27 mouse cellular contexts compared by ENCODE assay signal in the genomic region with DNA sequence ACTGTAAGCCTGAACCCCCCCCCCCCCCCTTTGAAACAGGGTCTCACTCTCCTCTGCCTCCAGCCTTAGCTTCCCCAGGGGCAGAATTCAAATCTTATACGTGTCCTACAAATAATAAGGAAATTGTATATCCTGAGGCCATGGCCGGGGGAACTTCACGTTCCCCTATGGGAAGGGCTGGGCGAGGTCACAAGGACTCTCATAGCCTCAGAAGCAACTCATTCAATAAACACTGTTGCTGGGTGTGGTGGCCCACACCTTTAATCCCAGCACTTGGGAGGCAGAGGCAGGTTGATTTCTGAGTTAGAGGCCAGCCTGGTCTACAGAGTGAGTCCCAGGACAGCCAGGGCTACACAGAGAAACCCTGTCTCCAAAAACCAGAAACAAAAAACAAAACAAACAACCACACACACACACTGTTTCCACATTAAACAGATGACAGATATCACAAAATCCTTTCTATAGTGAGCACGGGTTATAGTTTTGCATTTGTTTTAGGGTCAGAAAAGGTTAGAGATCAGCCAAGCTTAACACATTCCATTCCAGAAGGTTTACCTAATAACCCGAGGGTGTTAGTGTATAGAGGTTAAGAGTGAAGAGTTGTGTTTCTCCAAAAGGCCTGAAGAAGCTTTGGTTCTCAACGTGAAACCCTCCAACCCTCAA. TPM values are rescaled to one million over a fixed set of nuclear protein-coding genes. Genes with fewer than 3 reads are reported as not detected.
A peak's percentile ranks its signal among the peaks of the same experiment; 100 is the strongest.
DNase-seq lines count a peak whose midpoint lies in the region; ATAC-seq and TF ChIP-seq lines count a peak whose summit lies in the region.
"Had no signal": no experiment of that assay in that cellular context is flagged by ENCODE, and none has a peak within 500 bp of the region (broad histone marks: within the 10 kb centered on the region; RNA-seq: fewer than 3 reads in every experiment).

No protein-coding gene starts in this region.

- no peak for TF ChIP-seq EP300 in lung, postnatal 0 days (IDR thresholded peaks at IDR 0.05)

- H3K27ac ChIP-seq in kidney, embryonic 16.5 days (ENCODE audit: low read length), result peak overlapping the region; percentile 44
- H3K27ac ChIP-seq in lung, postnatal 0 days (ENCODE audit: low read length), result no peak overlapping the region
- H3K27ac ChIP-seq: forebrain, embryonic 10.5 days; forebrain, embryonic 13.5 days; gastrocnemius, adult 2 months; hindbrain, embryonic 12.5 days; hindbrain, embryonic 15.5 days had no signal

- H3K9ac ChIP-seq in kidney, embryonic 16.5 days (replicated peaks; ENCODE audit: low read length), result no peak overlapping the region
- H3K9ac ChIP-seq in lung, postnatal 0 days (replicated peaks; ENCODE audit: low read depth), result no peak overlapping the region
- H3K9ac ChIP-seq: forebrain, embryonic 13.5 days; forebrain, postnatal 0 days; hindbrain, embryonic 12.5 days; hindbrain, embryonic 15.5 days had no signal

- ATAC-seq in kidney, embryonic 16.5 days (ENCODE audit: low FRiP score, low TSS enrichment), result peak; percentile 46
- no peak for ATAC-seq in megakaryocyte, adult 5-6 weeks (ENCODE audit: poor library complexity, severe bottlenecking)
- no peak for ATAC-seq in lung, postnatal 0 days
- ATAC-seq: forebrain, embryonic 13.5 days; forebrain, postnatal 0 days had no signal

- H3K4me3 ChIP-seq in kidney, embryonic 16.5 days (ENCODE audit: low read length), result no peak overlapping the region
- H3K4me3 ChIP-seq in E14TG2a.4 (replicated peaks; ENCODE audit: low read length), result 0 out of 2 replicates have a peak overlapping the region, but pooled peaks have one; percentile 35
- no peak overlapping the region for H3K4me3 ChIP-seq in lung, postnatal 0 days (ENCODE audit: low read depth, low read length)
- H3K4me3 ChIP-seq: forebrain, embryonic 10.5 days; forebrain, embryonic 13.5 days; gastrocnemius, adult 2 months; hindbrain, embryonic 12.5 days; hindbrain, embryonic 15.5 days had no signal

- no peaks in the 10 kb centered on the region for H3K27me3 ChIP-seq in kidney, embryonic 16.5 days (ENCODE audit: insufficient read depth, low read length)
- no peaks in the 10 kb centered on the region for H3K27me3 ChIP-seq in E14TG2a.4 (ENCODE audit: insufficient read depth, low read length)
- H3K27me3 ChIP-seq in lung, postnatal 0 days (replicated peaks; ENCODE audit: insufficient read depth, low read length), result no peaks in the 10 kb centered on the region
- H3K27me3 ChIP-seq: CH12.LX; forebrain, embryonic 13.5 days; hindbrain, embryonic 12.5 days; hindbrain, embryonic 15.5 days had no signal

- H3K9me3 ChIP-seq in kidney, embryonic 16.5 days (ENCODE audit: low read length), result peaks cover 2% of the 10 kb centered on the region; the same call in 1 of the 2 replicates
- no peaks in the 10 kb centered on the region for H3K9me3 ChIP-seq in E14TG2a.4 (ENCODE audit: low read length)
- H3K9me3 ChIP-seq in lung, postnatal 0 days (ENCODE audit: low read length), result no peaks in the 10 kb centered on the region
- H3K9me3 ChIP-seq: forebrain, embryonic 10.5 days; forebrain, embryonic 13.5 days; hindbrain, embryonic 12.5 days; hindbrain, embryonic 15.5 days had no signal

- no peak for DNase-seq in kidney, postnatal 4 days
- DNase-seq in ES-CJ7 (ENCODE audit: low read depth, low spot score), result peak; percentile 68
- DNase-seq in ZHBTc4 (ENCODE audit: low read depth, low spot score), result peak; percentile 62
- no peak for DNase-seq in lung, postnatal 0 days (ENCODE audit: low spot score)
- DNase-seq: adrenal gland, postnatal 10 days; B cell, adult 2 months; cerebellum, adult 11 months; cerebellum, adult 2 months; cerebellum, adult 9-11 months; cerebellum, postnatal 36 days; embryo, embryonic 11 days; forebrain, postnatal 0 days; gastrocnemius, adult 2 months; gastrocnemius, postnatal 14 days; heart, adult 11 months had no signal

- TF ChIP-seq CTCF in E14TG2a.4 (conservative IDR thresholded peaks at IDR 0.05; ENCODE audit: low read length), result no peak
- no peak for TF ChIP-seq CTCF in lung, postnatal 0 days (IDR thresholded peaks at IDR 0.05)

- 57% methylated on average over 7 of the region's 7 CpGs for WGBS in kidney, embryonic 16.5 days
- 50% methylated on average over 7 of the region's 7 CpGs for WGBS in lung, postnatal 0 days

- no peaks in the 10 kb centered on the region for H3K36me3 ChIP-seq in kidney, embryonic 16.5 days (ENCODE audit: insufficient read depth, low read length)
- no peaks in the 10 kb centered on the region for H3K36me3 ChIP-seq in E14TG2a.4 (ENCODE audit: insufficient read depth, low read length)
- H3K36me3 ChIP-seq in lung, postnatal 0 days (ENCODE audit: insufficient read depth, low read length), result no peaks in the 10 kb centered on the region
- H3K36me3 ChIP-seq: forebrain, embryonic 10.5 days; hindbrain, embryonic 12.5 days; hindbrain, embryonic 15.5 days had no signal

- no peaks in the 10 kb centered on the region for H3K4me1 ChIP-seq in kidney, embryonic 16.5 days (ENCODE audit: insufficient read depth, low read length)
- peaks cover 74% of the 10 kb centered on the region for H3K4me1 ChIP-seq in E14TG2a.4 (replicated peaks; ENCODE audit: low read depth, low read length)
- H3K4me1 ChIP-seq in lung, postnatal 0 days (ENCODE audit: insufficient read depth, low read depth, low read length), result no peaks in the 10 kb centered on the region
- H3K4me1 ChIP-seq: forebrain, embryonic 13.5 days; hindbrain, embryonic 15.5 days had no signal

- no peak overlapping the region for H3K4me2 ChIP-seq in kidney, embryonic 16.5 days (replicated peaks; ENCODE audit: low read depth, low read length)
- no peak overlapping the region for H3K4me2 ChIP-seq in lung, postnatal 0 days (replicated peaks; ENCODE audit: low read depth, low read length)
- H3K4me2 ChIP-seq: forebrain, embryonic 13.5 days; heart, embryonic 11.5 days; hindbrain, embryonic 12.5 days; hindbrain, embryonic 15.5 days had no signal

RNA-seq across cellular contexts. Expression of gene Ak7, which starts 29.6 kb away (rescaled TPM):
- polyA plus RNA-seq in kidney, embryonic 16.5 days (2015; fragmentation: Nextera tagmentation; extraction: Ambion mirVana), result 1.1 and 1.4 TPM in 2 replicates
- 0.38 TPM in 1 of 2 replicates, not detected in the other for total RNA-seq in megakaryocyte, adult 5-6 weeks (2015)
- total RNA-seq in megakaryocyte, adult 5-6 weeks (2017), result 0.07 TPM in 1 of 2 replicates, not detected in the other
- 3.2 and 5.1 TPM in 2 replicates for polyA plus RNA-seq in lung, postnatal 0 days (2015; fragmentation: Nextera tagmentation; extraction: Ambion mirVana)
- total RNA-seq: gastrocnemius, adult 2 months; gastrocnemius, postnatal 14 days; heart, adult 8-10 months; hematopoietic stem cell, adult 5-6 weeks had no signal
- polyA plus RNA-seq: embryonic facial prominence, embryonic 11.5 days had no signal

RNA-seq across cellular contexts. Expression of gene Papola, which starts 49.1 kb away (rescaled TPM):
- 191 and 197 TPM in 2 replicates for polyA plus RNA-seq in kidney, embryonic 16.5 days (2015; fragmentation: Nextera tagmentation; extraction: Ambion mirVana)
- 218 and 251 TPM in 2 replicates for total RNA-seq in megakaryocyte, adult 5-6 weeks (2015)
- total RNA-seq in megakaryocyte, adult 5-6 weeks (2017), result 129 and 148 TPM in 2 replicates
- 102 and 116 TPM in 2 replicates for polyA plus RNA-seq in lung, postnatal 0 days (2015; fragmentation: Nextera tagmentation; extraction: Ambion mirVana)

RNA-seq across cellular contexts. Expression of gene Atg2b, which starts 50.3 kb away (rescaled TPM):
- 12.3 and 12.4 TPM in 2 replicates for polyA plus RNA-seq in kidney, embryonic 16.5 days (2015; fragmentation: Nextera tagmentation; extraction: Ambion mirVana)
- 16.2 and 16.5 TPM in 2 replicates for total RNA-seq in megakaryocyte, adult 5-6 weeks (2015)
- 14.1 and 14.7 TPM in 2 replicates for total RNA-seq in megakaryocyte, adult 5-6 weeks (2017)
- polyA plus RNA-seq in lung, postnatal 0 days (2015; fragmentation: Nextera tagmentation; extraction: Ambion mirVana), result 6.4 and 7.5 TPM in 2 replicates

RNA-seq across cellular contexts. Expression of gene Gskip, which starts 50.7 kb away (rescaled TPM):
- polyA plus RNA-seq in kidney, embryonic 16.5 days (2015; fragmentation: Nextera tagmentation; extraction: Ambion mirVana), result 29.4 and 30.0 TPM in 2 replicates
- 20.7 and 26.4 TPM in 2 replicates for total RNA-seq in megakaryocyte, adult 5-6 weeks (2015)
- total RNA-seq in megakaryocyte, adult 5-6 weeks (2017), result 14.1 and 14.6 TPM in 2 replicates
- 26.5 and 27.7 TPM in 2 replicates for polyA plus RNA-seq in lung, postnatal 0 days (2015; fragmentation: Nextera tagmentation; extraction: Ambion mirVana)

Comparison
In these comparisons a context has a peak if more than half of its experiments do, and no peak if none do; other contexts are left out.
1. DNase-seq: peak in ES-CJ7 (single experiment) and ZHBTc4 (single experiment); none in kidney, postnatal 4 days (0 of 2) and lung, postnatal 0 days (single experiment).